Mouse (Mus musculus) ES-Bruce4 (cell line): ENCODE results near the gene Olfr128.

Experiments used
- EP300 ChIP-seq: IDR thresholded peaks from 2 replicates; pipeline ENCODE4 v1.6.1; 2011; ENCODE audit warnings: low read depth, low read length; ENCODE audit not compliant: insufficient read depth
- POLR2A ChIP-seq: IDR thresholded peaks from one replicate; pipeline ENCODE4 v1.8.1; 2011; ENCODE audit warnings: low read length; ENCODE audit not compliant: insufficient read depth

GRCm38 (mm10) chr17:37973591-37973990 is 53.2 kb downstream of the Olfr128 start:
- TF ChIP-seq POLR2A (no peak), EP300 (no peak)
